Mouse (Mus musculus): ENCODE results near the gene Ppp1r1b.
A peak's percentile ranks its signal among the peaks of the same experiment; 100 is the strongest.

Ppp1r1b gene

GRCm38 (mm10) chr11:98348083-98348961 is at the start of gene Ppp1r1b:
TSS of gene Ppp1r1b (plus strand) at chr11:98348404.
- peak; percentile 79 for DNase-seq (ENCODE audit: extremely low read depth, low read depth)

- DNase-seq (ENCODE audit: extremely low read depth, low read depth), result no peak
Measured at GRCm38 (mm10) chr11:98298484-98299205, 49.6 kb upstream of the Ppp1r1b start.

- peak; percentile 29 for DNase-seq (ENCODE audit: extremely low read depth, low read depth)
Measured at GRCm38 (mm10) chr11:98313790-98314323, 34.3 kb upstream of the Ppp1r1b start.

- no peak for DNase-seq (ENCODE audit: extremely low read depth, low read depth)
Measured at GRCm38 (mm10) chr11:98317479-98317878, 30.7 kb upstream of the Ppp1r1b start.

GRCm38 (mm10) chr11:98318421-98319116 is 29.6 kb upstream of the Ppp1r1b start:
- DNase-seq (ENCODE audit: extremely low read depth, low read depth), result no peak

- no peak for DNase-seq (ENCODE audit: extremely low read depth, low read depth)
Measured at GRCm38 (mm10) chr11:98319120-98319519, 29.1 kb upstream of the Ppp1r1b start.

- DNase-seq (ENCODE audit: extremely low read depth, low read depth), result no peak
Measured at GRCm38 (mm10) chr11:98319544-98319943, 28.7 kb upstream of the Ppp1r1b start.

GRCm38 (mm10) chr11:98319944-98320343 is 28.3 kb upstream of the Ppp1r1b start:
- no peak for DNase-seq (ENCODE audit: extremely low read depth, low read depth)

GRCm38 (mm10) chr11:98320381-98320780 is 27.8 kb upstream of the Ppp1r1b start:
- DNase-seq (ENCODE audit: extremely low read depth, low read depth), result no peak

GRCm38 (mm10) chr11:98320806-98321676 is 27.2 kb upstream of the Ppp1r1b start:
- DNase-seq (ENCODE audit: extremely low read depth, low read depth), result no peak

GRCm38 (mm10) chr11:98321677-98322003 is 26.6 kb upstream of the Ppp1r1b start:
- no peak for DNase-seq (ENCODE audit: extremely low read depth, low read depth)

GRCm38 (mm10) chr11:98322159-98322558 is 26.0 kb upstream of the Ppp1r1b start:
- DNase-seq (ENCODE audit: extremely low read depth, low read depth), result no peak

GRCm38 (mm10) chr11:98323136-98323866 is 24.9 kb upstream of the Ppp1r1b start:
- DNase-seq (ENCODE audit: extremely low read depth, low read depth), result no peak

GRCm38 (mm10) chr11:98323933-98324332 is 24.3 kb upstream of the Ppp1r1b start:
- DNase-seq (ENCODE audit: extremely low read depth, low read depth), result no peak

GRCm38 (mm10) chr11:98325191-98325820 is 22.9 kb upstream of the Ppp1r1b start:
- no peak for DNase-seq (ENCODE audit: extremely low read depth, low read depth)

GRCm38 (mm10) chr11:98325821-98326218 is 22.4 kb upstream of the Ppp1r1b start:
- DNase-seq (ENCODE audit: extremely low read depth, low read depth), result no peak

GRCm38 (mm10) chr11:98326741-98327135 is 21.5 kb upstream of the Ppp1r1b start:
- DNase-seq (ENCODE audit: extremely low read depth, low read depth), result no peak

- no peak for DNase-seq (ENCODE audit: extremely low read depth, low read depth)
Measured at GRCm38 (mm10) chr11:98327136-98328030, 20.8 kb upstream of the Ppp1r1b start.

- no peak for DNase-seq (ENCODE audit: extremely low read depth, low read depth)
Measured at GRCm38 (mm10) chr11:98328031-98328370, 20.2 kb upstream of the Ppp1r1b start.
